Mouse (Mus musculus) MEL (cell line): ENCODE results near the gene Rsf1.

Experiments used
- CTCF ChIP-seq, 3 experiments: IDR thresholded peaks in 2 of 3; conservative IDR thresholded peaks in 1 of 3; 2 replicates each; pipeline ENCODE4 v1.5.1; 2011 to 2012; ENCODE audit warnings: low read length in 3 of 3, low read depth in 2 of 3, mild to moderate bottlenecking in 2 of 3, improper control_type of control experiment in 1 of 3, inconsistent platforms in 1 of 3, mixed read lengths in 1 of 3, moderate library complexity in 1 of 3; ENCODE audit not compliant: control insufficient read depth in 1 of 3, insufficient read depth in 1 of 3, poor library complexity in 1 of 3, severe bottlenecking in 1 of 3
- EP300 ChIP-seq, 2 experiments: IDR thresholded peaks; 2 replicates each; pipeline ENCODE4 v1.6.1; 2011; ENCODE audit warnings: improper control_type of control experiment in 2 of 2, low read length in 2 of 2, low read depth in 1 of 2, mild to moderate bottlenecking in 1 of 2
- ETS1 ChIP-seq: IDR thresholded peaks from 2 replicates; pipeline ENCODE4 v1.6.1; 2012; ENCODE audit warnings: low read depth, mild to moderate bottlenecking, inconsistent platforms, low read length, improper control_type of control experiment, moderate library complexity
- JUND ChIP-seq: IDR thresholded peaks from 2 replicates; pipeline ENCODE4 v1.6.1; 2011; ENCODE audit warnings: low read depth, mild to moderate bottlenecking, improper control_type of control experiment, low read length
- KAT2A ChIP-seq: conservative IDR thresholded peaks from 2 replicates; pipeline ENCODE4 v1.6.1; 2012; ENCODE audit warnings: low read depth, low read length, improper control_type of control experiment, inconsistent platforms
- MAFK ChIP-seq: IDR thresholded peaks from 2 replicates; pipeline ENCODE4 v1.6.1; 2011; ENCODE audit warnings: low read depth, mild to moderate bottlenecking, low read length, improper control_type of control experiment, borderline replicate concordance
- POLR2A ChIP-seq, 2 experiments: IDR thresholded peaks; 2 replicates each; pipeline ENCODE4 v1.6.1; 2011 to 2012; ENCODE audit warnings: low read length in 2 of 2, mild to moderate bottlenecking in 2 of 2, control low read depth in 1 of 2, improper control_type of control experiment in 1 of 2, low read depth in 1 of 2, moderate library complexity in 1 of 2; ENCODE audit not compliant: control insufficient read depth in 1 of 2, insufficient read depth in 1 of 2, poor library complexity in 1 of 2
- TBP ChIP-seq: IDR thresholded peaks from 2 replicates; pipeline ENCODE4 v1.8.0; 2011; ENCODE audit warnings: low read depth, low read length, improper control_type of control experiment
- TCF12 ChIP-seq: IDR thresholded peaks from 2 replicates; pipeline ENCODE4 v1.6.1; 2014; ENCODE audit warnings: low read depth, mild to moderate bottlenecking, inconsistent platforms, low read length, improper control_type of control experiment, moderate library complexity
- ZNF384 ChIP-seq: IDR thresholded peaks from 2 replicates; pipeline ENCODE4 v1.6.1; 2012; ENCODE audit warnings: low read depth, mild to moderate bottlenecking, inconsistent platforms, low read length, improper control_type of control experiment

- TF ChIP-seq POLR2A (IDR thresholded peaks at IDR 0.05; ENCODE audit: control insufficient read depth in 1 of 2, insufficient read depth in 1 of 2, low read depth in 1 of 2, low read length in 2 of 2, poor library complexity in 1 of 2) (no peak), JUND (no peak), KAT2A (no peak), CTCF (IDR thresholded peaks at IDR 0.05 in 2 of 3, conservative IDR thresholded peaks at IDR 0.05 in 1 of 3; ENCODE audit: control insufficient read depth in 1 of 3, insufficient read depth in 1 of 3, low read depth in 2 of 3, low read length in 3 of 3, poor library complexity in 1 of 3, severe bottlenecking in 1 of 3) (no peak), MAFK (no peak), ETS1 (no peak), ZNF384 (no peak), TBP (no peak), EP300 (IDR thresholded peaks at IDR 0.05; ENCODE audit: low read depth in 1 of 2, low read length in 2 of 2) (no peak), TCF12 (no peak)
Measured at GRCm38 (mm10) chr7:97737256-97737637, 157.6 kb downstream of the Rsf1 start.
